Mouse (Mus musculus) myocyte (in vitro differentiated cells): ENCODE measurements around the gene Ryr2. TPM values are rescaled to one million over a fixed set of nuclear protein-coding genes. Genes with fewer than 3 reads are reported as not detected.

ENCODE experiments used
- H3K27me3 ChIP-seq: one replicate; pipeline ENCODE4 v1.6.1; 2011; ENCODE audit not compliant: control insufficient read depth, insufficient read depth, insufficient read length
- H3K36me3 ChIP-seq: one replicate; pipeline ENCODE4 v1.6.1; 2011; ENCODE audit not compliant: control insufficient read depth, insufficient read depth
- H3K4me2 ChIP-seq: one replicate; pipeline ENCODE4 v1.6.1; 2011; ENCODE audit warnings: low read depth, control low read depth
- H3K4me3 ChIP-seq: one replicate; pipeline ENCODE4 v1.5.1; 2011; ENCODE audit warnings: mild to moderate bottlenecking, control low read depth, moderate library complexity
- H3K79me2 ChIP-seq: one replicate; pipeline ENCODE4 v1.6.1; 2011; ENCODE audit not compliant: control insufficient read depth, insufficient read depth
- H3ac ChIP-seq: one replicate; pipeline ENCODE4 v1.6.1; 2011; ENCODE audit not compliant: control insufficient read depth, insufficient read length
- CEBPB ChIP-seq: IDR thresholded peaks from 2 replicates; pipeline ENCODE4 v1.6.1; 2011; ENCODE audit warnings: mild to moderate bottlenecking, moderate library complexity; ENCODE audit not compliant: poor library complexity, insufficient read depth, severe bottlenecking
- E2F4 ChIP-seq: IDR thresholded peaks from one replicate; pipeline ENCODE4 v1.6.1; 2011; ENCODE audit warnings: mild to moderate bottlenecking, control low read depth, moderate library complexity; ENCODE audit not compliant: insufficient read depth
- MAX ChIP-seq: IDR thresholded peaks from one replicate; pipeline ENCODE4 v1.6.1; 2011; ENCODE audit warnings: low read depth, mild to moderate bottlenecking, control low read depth
- MYOD1 ChIP-seq, 3 experiments: IDR thresholded peaks; one replicate each; pipeline ENCODE4 v1.6.1; 2011; ENCODE audit warnings: control low read depth in 2 of 3, low read depth in 2 of 3, mild to moderate bottlenecking in 2 of 3, moderate library complexity in 1 of 3; ENCODE audit not compliant: insufficient read length in 2 of 3, control insufficient read depth in 1 of 3
- MYOG ChIP-seq, 3 experiments: IDR thresholded peaks; one replicate each; pipeline ENCODE4 v1.6.1; 2011; ENCODE audit warnings: control low read depth in 2 of 3, low read depth in 2 of 3, mild to moderate bottlenecking in 2 of 3; ENCODE audit not compliant: insufficient read length in 2 of 3, control insufficient read depth in 1 of 3, insufficient read depth in 1 of 3
- POLR2A ChIP-seq: IDR thresholded peaks from one replicate; pipeline ENCODE4 v1.6.1; 2011; ENCODE audit warnings: low read depth, mild to moderate bottlenecking, control low read depth, moderate library complexity; ENCODE audit not compliant: insufficient read length
- POLR2AphosphoS2 ChIP-seq: IDR thresholded peaks from one replicate; pipeline ENCODE4 v1.6.1; 2011; ENCODE audit warnings: low read depth, control low read depth; ENCODE audit not compliant: insufficient read length
- REST ChIP-seq: IDR thresholded peaks from one replicate; pipeline ENCODE4 v1.6.1; 2011; ENCODE audit warnings: mild to moderate bottlenecking, control low read depth, moderate library complexity; ENCODE audit not compliant: insufficient read depth, insufficient read length
- SRF ChIP-seq: IDR thresholded peaks from one replicate; pipeline ENCODE4 v1.6.1; 2011; ENCODE audit warnings: low read depth; ENCODE audit not compliant: control insufficient read depth, insufficient read length
- TCF12 ChIP-seq: IDR thresholded peaks from one replicate; pipeline ENCODE4 v1.6.1; 2011; ENCODE audit warnings: mild to moderate bottlenecking, control low read depth; ENCODE audit not compliant: poor library complexity, insufficient read depth, severe bottlenecking
- TCF3 ChIP-seq: IDR thresholded peaks from one replicate; pipeline ENCODE4 v1.6.1; 2011; ENCODE audit warnings: low read depth, control low read depth; ENCODE audit not compliant: insufficient read length
- USF1 ChIP-seq: IDR thresholded peaks from one replicate; pipeline ENCODE4 v1.6.1; 2011; ENCODE audit warnings: low read depth, mild to moderate bottlenecking, control low read depth, moderate library complexity
- polyA plus RNA-seq: library from polyadenylated mRNA; unstranded; fragments of >200 nt; fragmentation: generic; extraction: Trizol; gene quantifications from one replicate; pipeline ENCODE4 v1.2.1, GENCODE M21; 2012; ENCODE audit warnings: missing spikeins

The Ryr2 gene
- polyA plus RNA-seq, 1 experiment = not detected

- H3K4me2 ChIP-seq = no peak overlapping the region
- H3K27me3 ChIP-seq = no peaks in the 10 kb centered on the region
- H3ac ChIP-seq = no peak overlapping the region
- H3K4me3 ChIP-seq = no peak overlapping the region
- H3K79me2 ChIP-seq = no peaks in the 10 kb centered on the region
- TF ChIP-seq MYOG (IDR thresholded peaks at IDR 0.05; ENCODE audit: control insufficient read depth in 1 of 3, insufficient read depth in 1 of 3, insufficient read length in 2 of 3, low read depth in 2 of 3) (no peak), CEBPB (no peak)
- no peaks in the 10 kb centered on the region for H3K36me3 ChIP-seq
Observed at GRCm38 (mm10) chr13:11920495-11920894, 186.2 kb downstream of the Ryr2 start.

- Histone ChIP-seq H3K79me2 (no peaks in the 10 kb centered on the region), H3K36me3 (no peaks in the 10 kb centered on the region), H3K4me3 (no peak overlapping the region), H3K4me2 (no peak overlapping the region), H3ac (no peak overlapping the region), H3K27me3 (no peaks in the 10 kb centered on the region)
- TF ChIP-seq REST (no peak), MYOG (IDR thresholded peaks at IDR 0.05; ENCODE audit: control insufficient read depth in 1 of 3, insufficient read depth in 1 of 3, insufficient read length in 2 of 3, low read depth in 2 of 3) (no peak), TCF12 (no peak), POLR2AphosphoS2 (no peak), CEBPB (no peak), MAX (no peak), TCF3 (no peak), POLR2A (no peak), MYOD1 (IDR thresholded peaks at IDR 0.05; ENCODE audit: control insufficient read depth in 1 of 3, insufficient read length in 2 of 3, low read depth in 2 of 3) (no peak), USF1 (no peak), E2F4 (no peak), SRF (no peak)
Observed at GRCm38 (mm10) chr13:11919448-11919847, 187.3 kb downstream of the Ryr2 start.

GRCm38 (mm10) chr13:11915619-11916018 is 191.1 kb downstream of the Ryr2 start:
- Histone ChIP-seq H3K79me2 (no peaks in the 10 kb centered on the region), H3K4me2 (no peak overlapping the region), H3K4me3 (no peak overlapping the region), H3K36me3 (no peaks in the 10 kb centered on the region), H3ac (no peak overlapping the region), H3K27me3 (no peaks in the 10 kb centered on the region)
- no peak for TF ChIP-seq USF1
- no peak for TF ChIP-seq CEBPB
- TF ChIP-seq REST = no peak
- no peak for TF ChIP-seq MYOG (IDR thresholded peaks at IDR 0.05; ENCODE audit: control insufficient read depth in 1 of 3, insufficient read depth in 1 of 3, insufficient read length in 2 of 3, low read depth in 2 of 3)
- no peak for TF ChIP-seq POLR2AphosphoS2
- TF ChIP-seq POLR2A = no peak
- TF ChIP-seq MYOD1 (IDR thresholded peaks at IDR 0.05; ENCODE audit: control insufficient read depth in 1 of 3, insufficient read length in 2 of 3, low read depth in 2 of 3) = no peak
- no peak for TF ChIP-seq E2F4
- TF ChIP-seq TCF3 = no peak
- TF ChIP-seq TCF12 = no peak

GRCm38 (mm10) chr13:11914682-11915081 is 192.1 kb downstream of the Ryr2 start:
- Histone ChIP-seq H3ac (no peak overlapping the region), H3K36me3 (no peaks in the 10 kb centered on the region), H3K79me2 (no peaks in the 10 kb centered on the region), H3K4me2 (no peak overlapping the region), H3K27me3 (no peaks in the 10 kb centered on the region), H3K4me3 (no peak overlapping the region)
- no peak for TF ChIP-seq MYOG (IDR thresholded peaks at IDR 0.05; ENCODE audit: control insufficient read depth in 1 of 3, insufficient read depth in 1 of 3, insufficient read length in 2 of 3, low read depth in 2 of 3)
- TF ChIP-seq POLR2A = no peak
- TF ChIP-seq REST = no peak
- no peak for TF ChIP-seq TCF12
- no peak for TF ChIP-seq E2F4
- TF ChIP-seq MAX = no peak
- TF ChIP-seq USF1 = no peak
- TF ChIP-seq CEBPB = no peak

GRCm38 (mm10) chr13:11912208-11912607 is 194.5 kb downstream of the Ryr2 start:
- no peaks in the 10 kb centered on the region for H3K27me3 ChIP-seq
- no peak overlapping the region for H3K4me3 ChIP-seq
- TF ChIP-seq POLR2AphosphoS2 = no peak
- TF ChIP-seq SRF = no peak
- no peak for TF ChIP-seq E2F4
- TF ChIP-seq MAX = no peak
- TF ChIP-seq TCF12 = no peak
- no peak for TF ChIP-seq POLR2A
- TF ChIP-seq MYOG (IDR thresholded peaks at IDR 0.05; ENCODE audit: control insufficient read depth in 1 of 3, insufficient read depth in 1 of 3, insufficient read length in 2 of 3, low read depth in 2 of 3) = no peak
- no peak for TF ChIP-seq TCF3
- TF ChIP-seq CEBPB = no peak
- TF ChIP-seq REST = no peak
- no peak for TF ChIP-seq MYOD1 (IDR thresholded peaks at IDR 0.05; ENCODE audit: control insufficient read depth in 1 of 3, insufficient read length in 2 of 3, low read depth in 2 of 3)
- TF ChIP-seq USF1 = no peak
- H3K4me2 ChIP-seq = no peak overlapping the region
- no peaks in the 10 kb centered on the region for H3K36me3 ChIP-seq
- H3K79me2 ChIP-seq = no peaks in the 10 kb centered on the region
- H3ac ChIP-seq = no peak overlapping the region
